Mouse (Mus musculus) naive thymus-derived CD4-positive, alpha-beta T cell, adult 5 months (primary cell): ENCODE measurements around the gene Gm20390. TPM values are rescaled to one million over a fixed set of nuclear protein-coding genes. Genes with fewer than 3 reads are reported as not detected.

Experiments used
- polyA plus RNA-seq: library from polyadenylated mRNA; unstranded; fragments of 100-300 nt; shearing (Covaris generic); gene quantifications from one replicate; pipeline ENCODE4 v1.2.1, GENCODE M21; 2017

The Gm20390 gene
- 140 TPM for polyA plus RNA-seq

GRCm38 (mm10) chr11:93968005-93968847, at the start of gene Gm20390, which contains the start of gene Nme1:
TSS of gene Gm20390 (minus strand) at chr11:93968293.
TSS of gene Nme1 (minus strand) at chr11:93968521.

GRCm38 (mm10) chr11:93995720-93996305, 27.7 kb upstream of the Gm20390 start, which contains the start of gene Spag9:
TSS of gene Spag9 (plus strand) at chr11:93996091.

GRCm38 (mm10) chr11:93956159-93956558, 11.9 kb downstream of the Gm20390 start, which contains the start of gene Nme2:
TSS of gene Nme2 (minus strand) at chr11:93956259.

Other genes starting within 250 kb of the Gm20390 start
- 69.0 TPM for gene Utp18, start 82.5 kb downstream of the Gm20390 start, polyA plus RNA-seq
- 44.4 TPM for gene Mbtd1, start 82.4 kb downstream of the Gm20390 start, polyA plus RNA-seq
- gene Nme2, start 12.0 kb downstream of the Gm20390 start, polyA plus RNA-seq, result 181 TPM
- 63.3 TPM for gene Nme1, start 228 bp upstream of the Gm20390 start, polyA plus RNA-seq
- gene Spag9, start 27.8 kb upstream of the Gm20390 start, polyA plus RNA-seq, result 91.4 TPM
- gene Tob1, start 243.2 kb upstream of the Gm20390 start, polyA plus RNA-seq, result 156 TPM